Mouse (Mus musculus) megakaryocyte, embryonic 14.5 days (primary cell): ENCODE measurements at regions not wholly inside any gene's neighbourhood (a gene's known extent, or its start where the extent isn't known, plus 50 kb on each side); places are given as distances from the start of the nearest gene placed in this dataset.

Source experiments
- FLI1 ChIP-seq: IDR thresholded peaks from 2 replicates; pipeline ENCODE4 v1.6.1; 2012; ENCODE audit warnings: low read length, inconsistent platforms, mixed read lengths
- GATA1 ChIP-seq: IDR thresholded peaks from 3 replicates; pipeline ENCODE4 v1.6.1; 2012; ENCODE audit warnings: mixed read lengths, low read length, inconsistent platforms, borderline replicate concordance

- TF ChIP-seq GATA1, result no peak
- TF ChIP-seq FLI1, result no peak
Measured at GRCm38 (mm10) chr6:51206712-51207505, 225.6 kb upstream of the Nfe2l3 start.
